Mouse (Mus musculus) embryonic facial prominence, embryonic 10.5 days (tissue): ENCODE results near the gene Arid3a. TPM values are rescaled to one million over a fixed set of nuclear protein-coding genes. Genes with fewer than 3 reads are reported as not detected.

Experiments used
- DNase-seq: peaks from one replicate; pipeline ENCODE4 v3.0.0-alpha.2; 2017; ENCODE audit warnings: low spot score
- H3K27ac ChIP-seq: fragments of 300-500 bp; sonication (generic); replicated peaks from 2 replicates; pipeline ENCODE4 v1.5.1; 2016; ENCODE audit warnings: mild to moderate bottlenecking
- H3K27me3 ChIP-seq: fragments of 300-500 bp; sonication (generic); replicated peaks from 2 replicates; pipeline ENCODE4 v1.6.1; 2016; ENCODE audit warnings: low read depth, mild to moderate bottlenecking; ENCODE audit not compliant: poor library complexity, severe bottlenecking
- H3K36me3 ChIP-seq: fragments of 300-500 bp; sonication (generic); replicated peaks from 2 replicates; pipeline ENCODE4 v1.6.1; 2016; ENCODE audit warnings: mild to moderate bottlenecking, moderate library complexity
- H3K4me1 ChIP-seq: fragments of 300-500 bp; sonication (generic); 2 replicates; pipeline ENCODE4 v1.6.1; 2016
- H3K4me3 ChIP-seq: fragments of 300-500 bp; sonication (generic); 2 replicates; pipeline ENCODE4 v1.5.1; 2016; ENCODE audit warnings: mild to moderate bottlenecking, moderate library complexity
- H3K9me3 ChIP-seq: fragments of 300-500 bp; sonication (generic); 2 replicates; pipeline ENCODE4 v1.6.1; 2016; ENCODE audit warnings: mild to moderate bottlenecking
- WGBS: fragments of 180-500 bp; shearing (Covaris S2); methylation state at CpG from one replicate; pipeline ENCODE4 v1.1.7; 2016; 5-methylcytosine and 5-hydroxymethylcytosine counted together
- polyA plus RNA-seq: library from polyadenylated mRNA; unstranded; fragments of >200 nt; fragmentation: Nextera tagmentation; extraction: Ambion mirVana; gene quantifications from 2 replicates; pipeline ENCODE4 v1.2.1, GENCODE M21; 2016

Arid3a gene
- polyA plus RNA-seq, 1 experiment from 2014 or later: 15.7 TPM

GRCm38 (mm10) chr10:79988506-79989271, 61.8 kb downstream of the Arid3a start, which contains the start of gene Cnn2:
Cnn2 (plus strand) TSS chr10:79988584.
- DNase-seq: peak; percentile 87
- H3K27ac ChIP-seq: peak within 1 kb of the TSS; percentile 90
- under 1% methylated on average over 59 of the region's 59 CpGs for WGBS

GRCm38 (mm10) chr10:79989272-79989786, 62.5 kb downstream of the Arid3a start:
- peak overlapping the region; percentile 90 for H3K27ac ChIP-seq
- WGBS: 28% methylated on average over 8 of the region's 8 CpGs
- peaks cover 36% of the 10 kb centered on the region for H3K27me3 ChIP-seq

More at GRCm38 (mm10) chr10:79988506-79989271, 61.8 kb downstream of the Arid3a start, which contains the start of gene Cnn2:
- H3K27me3 ChIP-seq: peaks cover 36% of the 10 kb centered on the region
- H3K9me3 ChIP-seq: peaks cover 9% of the 10 kb centered on the region; the same call in 1 of the 2 replicates
- H3K4me3 ChIP-seq: peak within 1 kb of the TSS; percentile 69
- peaks cover 32% of the 10 kb centered on the region for H3K36me3 ChIP-seq
- H3K4me1 ChIP-seq: peaks cover 53% of the 10 kb centered on the region

GRCm38 (mm10) chr10:79989870-79990269, 63.0 kb downstream of the Arid3a start:
- peaks cover 36% of the 10 kb centered on the region for H3K27me3 ChIP-seq
- H3K27ac ChIP-seq: peak overlapping the region; percentile 90
- WGBS: 6% methylated on average over 15 of the region's 15 CpGs
- DNase-seq: peak; percentile 82
- H3K36me3 ChIP-seq: peaks cover 44% of the 10 kb centered on the region
- peak overlapping the region; percentile 69 for H3K4me3 ChIP-seq
- H3K9me3 ChIP-seq: peaks cover 9% of the 10 kb centered on the region; the same call in 1 of the 2 replicates
- H3K4me1 ChIP-seq: peaks cover 53% of the 10 kb centered on the region

More at GRCm38 (mm10) chr10:79989272-79989786, 62.5 kb downstream of the Arid3a start:
- Histone ChIP-seq H3K9me3 (peaks cover 9% of the 10 kb centered on the region; the same call in 1 of the 2 replicates), H3K4me1 (peaks cover 53% of the 10 kb centered on the region), H3K36me3 (peaks cover 39% of the 10 kb centered on the region), H3K4me3 (peak overlapping the region; percentile 69)
- DNase-seq: no peak

GRCm38 (mm10) chr10:79991099-79991498, 64.3 kb downstream of the Arid3a start:
- Histone ChIP-seq H3K27ac (no peak overlapping the region), H3K36me3 (peaks cover 52% of the 10 kb centered on the region), H3K9me3 (peaks cover 9% of the 10 kb centered on the region; the same call in 1 of the 2 replicates), H3K4me1 (peaks cover 50% of the 10 kb centered on the region), H3K27me3 (peaks cover 36% of the 10 kb centered on the region), H3K4me3 (peak overlapping the region; percentile 69; the same call in 1 of the 2 replicates)
- no peak for DNase-seq
- WGBS: 69% methylated on average over 12 of the region's 12 CpGs

GRCm38 (mm10) chr10:79991548-79991947, 64.7 kb downstream of the Arid3a start:
- Histone ChIP-seq H3K4me3 (0 out of 2 replicates have a peak overlapping the region, but pooled peaks have one; percentile 69), H3K27ac (no peak overlapping the region), H3K27me3 (peaks cover 36% of the 10 kb centered on the region), H3K36me3 (peaks cover 52% of the 10 kb centered on the region), H3K4me1 (peaks cover 49% of the 10 kb centered on the region), H3K9me3 (peaks cover 9% of the 10 kb centered on the region; the same call in 1 of the 2 replicates)
- no peak for DNase-seq
- WGBS: 87% methylated on average over 6 of the region's 6 CpGs

- DNase-seq: no peak
- peaks cover 40% of the 10 kb centered on the region for H3K4me1 ChIP-seq
- 93% methylated on average over 16 of the region's 16 CpGs for WGBS
Observed at GRCm38 (mm10) chr10:79994397-79995115, 67.7 kb downstream of the Arid3a start.

GRCm38 (mm10) chr10:79995636-79996035, 68.8 kb downstream of the Arid3a start:
- H3K36me3 ChIP-seq: peaks cover 51% of the 10 kb centered on the region
- H3K4me3 ChIP-seq: peak overlapping the region; percentile 68; the same call in 1 of the 2 replicates
- H3K9me3 ChIP-seq: peaks cover 9% of the 10 kb centered on the region; the same call in 1 of the 2 replicates
- peaks cover 35% of the 10 kb centered on the region for H3K27me3 ChIP-seq
- H3K27ac ChIP-seq: no peak overlapping the region; the same call in 1 of the 2 replicates
- WGBS: 87% methylated on average over 1 of the region's 1 CpGs
- DNase-seq: no peak
- peaks cover 33% of the 10 kb centered on the region for H3K4me1 ChIP-seq

More at GRCm38 (mm10) chr10:79994397-79995115, 67.7 kb downstream of the Arid3a start:
- Histone ChIP-seq H3K36me3 (peaks cover 52% of the 10 kb centered on the region), H3K4me3 (no peak overlapping the region), H3K9me3 (peaks cover 9% of the 10 kb centered on the region; the same call in 1 of the 2 replicates), H3K27me3 (peaks cover 31% of the 10 kb centered on the region), H3K27ac (no peak overlapping the region)

- peak within 1 kb of the TSS; percentile 68 for H3K4me3 ChIP-seq
- peak; percentile 97 for DNase-seq
- WGBS: under 1% methylated on average over 34 of the region's 34 CpGs
- H3K27ac ChIP-seq: peak within 1 kb of the TSS; percentile 82
- H3K36me3 ChIP-seq: peaks cover 42% of the 10 kb centered on the region
- peaks cover 42% of the 10 kb centered on the region for H3K27me3 ChIP-seq
- H3K4me1 ChIP-seq: peaks cover 28% of the 10 kb centered on the region
- H3K9me3 ChIP-seq: peaks cover 4% of the 10 kb centered on the region; the same call in 1 of the 2 replicates
Observed at GRCm38 (mm10) chr10:79996272-79997033, 69.6 kb downstream of the Arid3a start, which contains the start of gene Abca7. Abca7 (plus strand) TSS chr10:79996494.

- Histone ChIP-seq H3K4me3 (peak overlapping the region; percentile 68), H3K27ac (peak overlapping the region; percentile 82), H3K4me1 (peaks cover 32% of the 10 kb centered on the region), H3K27me3 (peaks cover 50% of the 10 kb centered on the region), H3K9me3 (no peaks in the 10 kb centered on the region), H3K36me3 (peaks cover 35% of the 10 kb centered on the region)
- DNase-seq: peak; percentile 92
- under 1% methylated on average over 35 of the region's 35 CpGs for WGBS
Observed at GRCm38 (mm10) chr10:79997034-79997760, 70.4 kb downstream of the Arid3a start.

GRCm38 (mm10) chr10:79997819-79998218, 71.0 kb downstream of the Arid3a start:
- H3K27me3 ChIP-seq: peaks cover 56% of the 10 kb centered on the region
- peak overlapping the region; percentile 68 for H3K4me3 ChIP-seq
- H3K4me1 ChIP-seq: peaks cover 39% of the 10 kb centered on the region
- no peak for DNase-seq
- peak overlapping the region; percentile 82 for H3K27ac ChIP-seq
- no peaks in the 10 kb centered on the region for H3K9me3 ChIP-seq
- WGBS: 7% methylated on average over 15 of the region's 15 CpGs
- peaks cover 29% of the 10 kb centered on the region for H3K36me3 ChIP-seq

GRCm38 (mm10) chr10:80001945-80002344, 75.1 kb downstream of the Arid3a start:
- Histone ChIP-seq H3K27ac (no peak overlapping the region), H3K27me3 (peaks cover 88% of the 10 kb centered on the region), H3K4me3 (0 out of 2 replicates have a peak overlapping the region, but pooled peaks have one; percentile 13), H3K4me1 (peaks cover 45% of the 10 kb centered on the region), H3K9me3 (no peaks in the 10 kb centered on the region), H3K36me3 (no peaks in the 10 kb centered on the region)
- WGBS: 79% methylated on average over 9 of the region's 9 CpGs
- no peak for DNase-seq
